Mouse (Mus musculus) right cerebral cortex, postnatal 10 days (tissue): ENCODE results near the gene Polr3gl.

Source experiments
- DNase-seq, 2 experiments: peaks; one replicate each; pipeline ENCODE4 v3.0.0; 2021; ENCODE audit warnings: low spot score in 2 of 2

The Polr3gl gene

DNA sequence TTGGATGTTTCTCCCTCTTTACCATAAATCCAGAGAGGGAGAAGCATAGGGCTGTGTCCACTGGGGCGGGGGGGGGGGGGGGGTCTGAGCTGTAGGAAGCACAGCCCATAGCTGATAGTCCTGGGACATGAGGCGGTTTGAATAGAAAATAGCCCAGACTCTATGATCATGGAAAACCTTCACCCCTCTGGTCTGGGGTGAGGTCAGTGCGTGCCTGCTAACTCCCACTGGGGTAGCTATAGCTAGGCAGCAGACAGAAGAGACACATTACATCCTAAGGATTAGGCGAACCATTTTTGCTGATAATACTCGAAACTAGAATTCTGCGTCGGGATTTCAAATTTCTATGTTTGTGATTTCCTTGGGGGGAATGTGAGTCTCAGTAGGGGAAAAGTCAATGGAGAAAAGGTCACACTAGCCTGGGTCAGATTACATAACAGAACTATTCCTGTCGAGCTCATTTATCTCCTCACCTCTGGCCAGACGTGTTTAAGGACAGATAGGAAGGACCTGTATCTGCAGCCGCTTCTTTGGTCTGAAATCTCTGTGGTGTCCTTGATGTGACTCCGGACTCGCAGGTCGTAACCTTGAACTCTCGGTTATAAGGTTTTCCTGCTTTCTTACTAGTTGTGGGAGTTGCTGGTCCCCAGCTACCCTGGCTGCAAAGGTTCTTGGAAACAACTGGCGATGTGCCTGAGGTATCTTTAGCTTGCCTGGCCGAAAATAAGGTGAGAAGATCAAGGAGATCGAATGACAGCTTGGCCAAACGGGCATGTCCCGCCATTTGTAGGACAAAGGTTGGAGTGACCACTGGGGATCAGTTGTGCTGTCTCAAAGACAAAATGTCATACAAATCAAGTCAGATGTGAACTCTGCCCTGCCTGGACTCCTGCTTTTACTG is 20.1 kb downstream of the Polr3gl start:
- no peak for DNase-seq

DNA sequence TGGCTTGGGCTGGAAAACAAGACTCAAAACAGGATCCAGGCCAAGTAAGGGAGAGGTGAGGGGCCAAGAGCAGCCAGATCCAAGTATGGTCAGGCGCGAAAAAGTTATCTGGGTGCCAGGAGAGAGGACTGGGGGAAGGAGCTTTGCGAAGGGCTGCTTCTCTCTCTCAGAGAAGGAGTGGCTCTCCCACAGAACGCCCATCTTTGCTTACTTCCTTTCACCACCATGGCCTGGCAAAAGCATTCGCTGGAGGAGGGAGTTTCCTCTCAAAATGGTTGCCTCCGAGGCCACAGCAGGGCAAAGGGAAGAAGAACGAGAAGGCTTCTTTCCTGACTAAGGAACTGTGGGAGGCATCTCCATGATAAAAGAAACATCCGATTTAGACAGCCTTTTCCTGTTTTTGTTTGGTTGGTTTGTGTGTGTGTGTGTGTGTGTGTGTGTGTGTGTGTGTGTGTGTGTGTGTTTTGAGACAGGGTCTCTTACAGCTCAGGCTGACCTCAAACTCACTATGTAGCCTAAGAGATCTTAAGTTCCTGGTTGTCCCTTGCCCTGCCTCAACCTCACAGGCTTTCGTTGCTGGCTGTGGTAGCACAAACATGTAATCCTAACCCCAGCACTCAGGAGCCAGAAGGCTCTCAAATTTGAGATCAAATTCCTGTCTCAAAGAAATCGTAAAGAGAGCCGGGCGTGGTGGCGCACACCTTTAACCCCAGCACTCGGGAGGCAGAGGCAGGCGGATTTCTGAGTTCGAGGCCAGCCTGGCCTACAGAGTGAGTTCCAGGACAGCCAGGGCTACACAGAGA is 21.9 kb downstream of the Polr3gl start:
- no peak for DNase-seq

DNA sequence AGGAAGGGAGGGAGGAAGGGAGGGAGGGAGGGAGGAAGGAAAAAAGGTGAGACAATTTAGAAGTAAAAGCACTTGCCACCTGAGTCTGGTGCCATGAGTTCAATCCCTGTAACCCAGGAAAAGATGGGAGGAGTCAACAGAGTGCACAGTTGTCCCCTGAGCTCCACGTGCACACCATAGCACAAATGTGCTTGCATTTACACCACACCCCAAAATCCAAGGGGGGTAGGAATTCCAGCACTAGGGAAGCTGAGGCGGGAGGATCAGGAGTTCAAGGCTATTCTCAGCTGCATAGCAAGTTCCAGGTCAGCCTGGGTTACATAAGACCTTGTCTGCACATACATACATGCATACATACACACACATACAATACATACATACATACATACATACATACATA is 22.6 kb downstream of the Polr3gl start:
- no peak for DNase-seq

DNA sequence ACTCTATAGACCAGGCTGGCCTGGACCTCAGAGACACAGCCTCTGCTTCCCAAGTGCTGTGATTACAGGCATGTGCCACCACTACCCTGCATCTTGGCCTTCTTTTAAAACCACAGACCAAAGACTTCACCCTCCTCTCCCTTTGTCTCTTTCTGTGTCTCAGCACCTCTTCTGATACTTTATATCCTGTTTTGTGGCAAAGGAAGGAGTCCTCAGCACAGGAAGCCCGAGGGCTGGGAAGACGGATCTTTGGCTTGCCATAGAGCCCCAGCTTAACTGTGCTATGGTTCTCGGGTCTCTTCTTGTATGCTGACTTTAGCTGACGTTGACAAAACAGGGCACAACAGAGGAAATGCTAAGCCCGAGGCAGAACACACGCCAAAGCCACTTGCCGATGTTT is 23.3 kb downstream of the Polr3gl start:
- DNase-seq = no peak

DNA sequence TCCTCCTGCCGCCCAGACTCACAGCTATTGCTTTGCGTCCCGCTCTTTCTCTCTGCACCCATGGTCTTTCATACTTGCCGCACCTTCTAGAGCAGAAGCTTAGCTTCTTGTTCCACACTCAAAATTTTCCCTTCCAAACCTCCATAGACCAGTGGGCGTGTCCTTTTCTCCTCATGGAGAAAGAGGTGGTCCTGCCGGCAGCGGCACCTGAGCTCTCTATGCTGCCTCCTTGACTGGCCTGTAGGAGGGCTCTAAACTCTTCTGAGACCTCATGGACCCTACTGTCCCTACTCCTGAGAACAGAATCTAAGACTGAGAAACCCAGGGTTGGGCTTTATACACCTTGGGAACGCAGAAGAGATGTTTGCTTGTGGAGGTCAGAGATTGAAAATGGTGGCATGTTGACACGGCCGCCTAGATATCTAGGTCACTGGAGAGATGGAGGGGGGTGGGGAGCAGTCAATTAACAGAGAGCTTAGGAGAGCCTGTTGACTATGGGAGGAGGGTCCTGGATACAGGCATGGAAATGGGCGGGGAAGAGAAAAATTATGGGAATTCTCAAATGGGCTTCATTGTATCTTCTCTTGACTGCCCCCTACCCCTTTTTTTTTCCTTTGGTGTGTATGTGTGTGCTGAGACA is 23.9 kb downstream of the Polr3gl start:
- DNase-seq = no peak

DNA sequence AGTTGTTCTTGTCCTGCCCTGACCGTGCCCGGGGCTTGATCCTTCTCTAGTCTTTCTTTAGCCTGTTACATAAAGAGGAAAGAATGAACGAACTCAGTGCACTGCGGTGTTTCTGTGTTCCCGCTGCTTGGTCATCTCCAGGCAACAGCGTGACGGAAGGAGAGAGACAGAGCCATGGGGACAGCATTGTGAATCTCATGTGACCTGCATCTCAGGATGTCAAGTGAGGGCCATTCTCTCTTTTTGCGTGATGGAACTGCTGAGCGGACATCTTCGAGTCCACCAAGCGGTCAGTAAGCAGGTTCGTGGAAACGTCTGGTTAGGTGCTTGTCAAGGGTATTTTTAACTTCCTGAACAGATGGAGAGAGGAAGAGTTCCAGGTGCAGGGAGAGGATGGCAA is 24.5 kb downstream of the Polr3gl start:
- DNase-seq = no peak

DNA sequence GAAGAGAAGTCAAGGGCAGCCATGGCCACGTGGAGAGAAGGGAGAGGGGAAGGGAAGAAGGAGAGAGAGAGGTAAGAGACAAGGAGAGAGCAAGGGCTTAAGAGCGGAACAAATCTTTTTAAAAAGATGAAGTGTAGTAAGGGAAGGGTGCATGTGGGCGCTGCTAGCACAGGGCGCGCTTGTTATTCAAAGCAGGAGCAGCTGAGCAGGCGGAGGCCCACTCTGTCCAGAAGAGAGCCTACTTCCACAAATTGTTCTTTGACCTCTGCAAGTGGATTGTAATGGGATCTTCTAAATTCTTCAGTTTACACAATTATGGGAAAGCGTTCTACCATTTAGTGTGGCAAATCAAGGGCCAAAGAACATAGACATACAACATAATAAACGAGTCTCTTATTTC is 25.4 kb downstream of the Polr3gl start:
- DNase-seq = no peak

DNA sequence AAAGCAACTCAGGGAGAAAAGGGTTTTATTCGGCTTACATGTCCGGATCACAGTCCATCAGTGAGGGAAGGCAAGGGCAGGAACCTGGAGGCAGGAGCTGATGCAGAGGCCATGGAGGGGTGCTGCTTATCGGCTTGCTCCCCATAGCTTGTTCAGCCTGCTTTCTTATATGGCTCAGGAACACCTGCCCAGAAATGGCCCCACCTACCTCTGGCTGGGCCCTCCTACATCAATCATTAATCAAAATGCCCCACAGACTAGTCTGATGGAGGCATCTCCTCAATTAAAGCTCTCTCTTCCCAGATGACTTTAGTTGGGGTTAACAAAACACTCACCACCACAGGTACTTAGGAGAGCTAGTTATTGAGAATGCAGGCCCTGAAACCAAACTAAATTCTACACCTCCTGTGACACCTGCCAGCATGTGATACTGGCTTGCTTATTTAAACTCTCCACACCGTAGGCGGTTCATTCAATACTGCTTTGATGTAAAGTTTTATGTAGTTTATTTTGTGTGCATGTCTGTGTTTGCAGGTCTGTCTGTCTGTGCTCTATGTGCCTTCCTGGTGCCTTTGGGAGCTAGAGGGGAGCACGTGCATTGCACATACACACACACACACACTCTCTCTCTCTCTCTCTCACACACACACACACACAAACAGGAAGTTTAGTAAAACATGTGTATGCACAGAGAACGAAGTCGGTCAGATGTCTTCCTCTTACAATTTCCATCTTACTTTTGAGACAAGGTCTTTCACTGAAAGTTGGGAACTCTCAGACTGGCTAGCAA is 27.1 kb downstream of the Polr3gl start:
- DNase-seq = no peak

DNA sequence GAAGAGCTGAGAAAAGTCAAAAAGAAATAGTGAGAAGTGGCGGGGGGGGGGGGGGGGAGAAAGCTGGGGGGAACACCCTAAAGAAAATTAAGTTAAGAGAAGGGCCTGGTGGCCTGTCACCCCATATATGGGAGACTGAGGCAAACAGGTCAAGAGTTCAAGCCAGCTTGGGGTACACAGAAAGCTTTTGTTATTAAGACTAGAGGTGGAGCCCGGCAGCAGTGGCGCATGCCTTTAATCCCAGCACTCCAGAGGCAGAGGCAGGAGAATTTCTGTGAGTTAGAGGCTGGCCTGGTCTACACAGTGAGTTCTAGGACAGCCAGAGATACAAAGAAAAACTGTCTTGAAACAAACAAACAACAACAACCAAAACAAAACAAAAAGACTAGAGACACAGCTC is 28.9 kb downstream of the Polr3gl start:
- DNase-seq = no peak

DNA sequence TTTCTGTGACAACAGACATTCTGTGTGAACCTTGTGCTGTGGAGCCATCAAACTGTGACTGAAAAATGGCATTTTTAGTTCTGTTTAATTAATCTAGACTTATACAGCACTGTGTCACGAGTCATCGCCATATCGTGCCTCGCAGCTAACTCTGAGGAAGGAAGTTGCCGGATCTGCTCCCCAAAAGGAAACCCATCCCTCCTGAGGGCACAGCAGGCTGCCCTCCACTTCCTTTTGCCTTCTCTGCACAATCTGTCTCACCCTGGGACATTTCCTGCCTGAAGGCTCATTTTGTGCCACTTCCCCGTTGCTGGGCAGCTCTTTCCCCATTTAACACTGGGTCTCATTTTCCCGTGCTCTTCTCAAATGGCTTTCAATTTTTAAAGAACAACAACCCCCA is 29.3 kb downstream of the Polr3gl start:
- DNase-seq = no peak

DNA sequence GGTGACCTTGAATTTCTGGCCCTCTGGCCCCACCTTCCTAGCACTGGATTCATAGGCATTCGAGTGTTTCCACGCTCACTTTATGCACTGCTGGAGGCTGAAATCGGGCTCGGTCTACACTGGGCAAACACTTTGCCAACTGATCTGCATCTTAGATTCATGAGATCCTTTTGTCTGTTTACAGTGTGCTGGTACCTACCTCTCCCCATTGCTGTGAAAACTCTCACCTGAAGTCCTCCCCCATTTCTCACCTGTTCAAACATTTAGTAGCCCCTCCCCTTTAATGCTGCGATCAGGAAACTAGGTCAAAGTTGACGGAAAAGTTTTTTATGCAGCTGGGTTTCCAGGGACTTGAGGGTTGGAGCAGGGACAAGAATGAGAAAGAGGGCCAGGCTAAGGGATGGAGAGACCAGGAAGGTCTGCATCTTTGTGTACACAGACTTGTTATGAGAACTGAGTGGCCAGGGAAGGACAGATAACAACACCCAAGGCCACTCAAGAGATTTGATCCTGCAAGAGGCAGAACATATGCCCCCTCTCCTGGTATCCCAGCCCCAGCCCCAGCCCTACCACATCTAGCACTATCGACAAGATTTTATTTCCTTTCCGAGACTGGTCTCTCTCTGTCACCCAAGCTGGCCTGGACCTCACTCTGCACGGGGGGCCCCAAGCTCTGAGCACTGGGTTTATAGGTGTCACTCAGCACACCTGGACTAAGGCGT is 29.9 kb downstream of the Polr3gl start:
- DNase-seq = no peak

DNA sequence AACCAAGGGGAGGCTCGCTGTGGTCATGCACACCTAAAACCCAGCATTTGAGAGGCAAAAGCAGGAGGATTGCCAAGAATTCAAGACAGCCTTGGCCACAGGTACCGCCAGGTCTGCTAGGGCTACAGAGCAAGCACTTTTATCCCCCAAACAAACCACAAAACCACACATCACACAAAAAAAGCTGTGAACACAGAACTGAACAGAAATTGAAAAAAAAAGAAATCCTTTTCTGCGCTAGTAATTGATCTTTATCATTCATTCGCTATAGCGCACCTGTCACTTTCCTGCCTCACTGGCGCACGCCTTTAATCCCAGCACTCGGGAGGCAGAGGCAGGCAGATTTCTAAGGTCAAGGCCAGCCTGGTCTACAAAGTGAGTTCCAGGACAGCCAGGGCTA is 30.7 kb downstream of the Polr3gl start:
- no peak for DNase-seq

DNA sequence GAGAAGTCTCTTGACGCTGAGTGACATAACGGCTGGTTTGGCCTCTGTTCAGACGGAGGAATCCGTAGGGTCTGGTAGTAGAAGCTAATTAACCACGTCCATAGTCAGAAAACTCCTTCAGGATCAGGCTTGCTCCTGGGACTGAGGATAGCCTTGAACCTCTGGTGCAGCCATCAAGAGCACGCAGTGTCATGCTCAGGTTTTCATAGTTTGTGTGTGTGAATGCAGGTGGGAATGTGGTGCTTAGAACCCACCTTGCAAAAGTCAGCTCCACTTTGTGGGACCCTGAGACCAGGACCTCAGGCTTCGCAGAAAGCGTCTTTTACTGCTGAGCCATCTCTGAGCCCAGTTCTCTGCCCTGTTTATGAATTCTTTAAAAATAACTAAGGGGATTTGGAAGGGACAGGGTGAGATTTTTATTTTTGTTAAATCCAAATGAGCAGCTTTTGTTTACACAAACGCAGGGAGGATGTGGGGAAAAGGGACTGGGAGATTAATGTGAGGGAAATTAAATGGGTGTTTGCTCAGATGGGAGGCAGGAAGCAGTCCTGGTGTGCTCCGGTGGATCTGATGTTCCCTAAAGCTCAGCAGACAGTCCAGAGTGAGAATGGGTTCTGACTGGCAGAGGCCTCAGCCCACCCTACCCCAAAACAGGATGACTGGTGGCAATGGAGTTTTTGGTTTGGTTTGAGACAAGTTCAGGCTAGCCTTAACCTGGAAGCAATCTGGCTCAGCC is 31.9 kb downstream of the Polr3gl start:
- DNase-seq = no peak

DNA sequence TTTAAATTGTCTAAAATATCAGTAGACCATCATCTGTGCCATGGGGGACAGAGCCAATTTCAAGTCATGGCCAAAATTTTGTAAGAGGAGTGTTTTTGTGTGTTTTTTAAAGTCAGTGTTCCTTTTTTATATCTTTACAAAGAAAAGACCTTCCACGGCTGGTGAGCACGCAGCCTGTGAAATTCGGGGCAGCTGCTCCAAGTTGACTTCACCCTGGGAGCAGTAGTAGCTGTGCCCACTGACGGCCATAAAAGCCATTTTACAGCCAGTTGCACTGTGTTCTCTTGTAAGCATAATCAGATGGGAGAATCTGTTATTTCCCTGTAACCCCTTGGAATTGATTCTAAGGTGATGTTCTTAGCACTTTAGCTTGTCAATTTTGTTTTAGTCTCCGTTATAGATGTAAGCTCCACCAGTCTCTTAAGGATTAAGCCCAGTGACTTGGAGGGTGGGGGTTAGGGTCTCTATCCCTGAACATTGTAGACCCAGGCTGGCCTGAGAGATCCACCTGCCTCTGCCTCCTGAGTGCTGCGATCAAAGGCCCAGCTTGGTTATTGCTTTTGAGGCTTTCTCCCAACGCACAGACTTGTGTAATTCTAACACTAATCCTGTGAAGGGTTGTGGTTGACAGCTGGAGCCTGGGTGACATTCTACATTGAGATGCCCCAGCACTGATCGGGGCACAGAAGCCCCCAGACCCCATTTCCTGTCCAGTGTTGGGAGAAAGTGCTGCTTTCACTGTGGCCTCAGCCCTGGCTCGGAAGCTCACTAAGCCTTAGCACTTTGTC is 32.9 kb downstream of the Polr3gl start:
- no peak for DNase-seq

DNA sequence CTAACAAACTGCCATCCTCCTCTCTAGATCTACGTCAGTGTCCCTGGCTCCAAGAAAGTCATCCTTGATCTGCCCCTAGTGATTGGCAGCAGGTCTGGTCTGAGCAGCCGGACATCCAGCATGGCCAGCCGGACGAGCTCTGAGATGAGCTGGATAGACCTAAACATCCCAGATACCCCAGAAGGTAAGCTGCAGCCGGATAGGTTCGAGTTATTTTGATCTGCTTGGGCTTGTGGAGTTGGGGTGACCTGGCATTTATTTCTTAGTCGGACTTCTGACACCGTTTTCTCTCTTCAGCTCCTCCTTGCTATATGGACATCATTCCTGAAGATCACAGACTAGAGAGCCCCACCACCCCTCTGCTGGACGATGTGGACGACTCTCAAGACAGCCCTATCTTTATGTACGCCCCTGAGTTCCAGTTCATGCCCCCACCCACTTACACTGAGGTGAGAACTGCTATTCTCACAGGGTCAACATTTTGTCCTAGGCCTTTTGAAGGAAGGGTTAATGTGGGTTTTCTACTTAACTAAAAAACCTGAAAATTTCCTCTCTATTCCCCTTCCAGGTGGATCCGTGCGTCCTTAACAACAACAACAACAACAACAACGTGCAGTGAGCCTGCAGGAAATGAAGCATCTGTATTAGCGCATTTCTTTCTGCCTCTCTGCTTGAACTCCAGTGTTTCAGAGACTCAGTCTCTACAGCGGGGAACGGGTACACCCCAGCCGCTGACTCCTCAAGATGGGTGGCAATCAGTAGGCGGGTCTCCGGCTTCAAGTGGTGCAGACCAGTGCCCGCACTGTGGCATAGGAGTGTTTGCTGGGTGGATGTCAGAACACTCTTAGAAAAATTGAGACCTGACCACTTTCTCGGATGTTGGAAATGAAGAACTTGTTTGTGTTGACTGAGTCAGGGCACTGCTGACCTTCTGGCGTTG is 33.8 kb downstream of the Polr3gl start:
- DNase-seq = no peak

DNA sequence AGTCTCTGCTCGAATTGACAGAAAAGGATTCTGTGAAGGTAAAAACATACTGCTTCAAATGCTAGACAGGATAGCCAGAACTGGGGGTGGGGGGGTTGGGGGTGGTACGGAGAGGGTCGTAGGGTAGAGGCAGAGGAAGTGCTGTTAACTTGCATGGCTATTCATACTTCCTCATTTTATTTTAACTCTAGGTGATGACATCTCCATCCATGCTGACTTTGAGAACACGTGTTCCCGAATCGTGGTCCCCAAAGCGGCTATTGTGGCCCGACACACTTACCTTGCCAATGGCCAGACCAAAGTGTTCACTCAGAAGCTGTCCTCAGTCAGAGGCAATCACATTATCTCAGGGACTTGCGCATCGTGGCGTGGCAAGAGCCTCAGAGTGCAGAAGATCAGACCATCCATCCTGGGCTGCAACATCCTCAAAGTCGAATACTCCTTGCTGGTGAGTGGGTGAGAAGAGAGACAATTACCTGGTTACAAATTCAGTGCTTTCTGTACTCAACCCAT is 34.5 kb downstream of the Polr3gl start:
- no peak for DNase-seq

DNA sequence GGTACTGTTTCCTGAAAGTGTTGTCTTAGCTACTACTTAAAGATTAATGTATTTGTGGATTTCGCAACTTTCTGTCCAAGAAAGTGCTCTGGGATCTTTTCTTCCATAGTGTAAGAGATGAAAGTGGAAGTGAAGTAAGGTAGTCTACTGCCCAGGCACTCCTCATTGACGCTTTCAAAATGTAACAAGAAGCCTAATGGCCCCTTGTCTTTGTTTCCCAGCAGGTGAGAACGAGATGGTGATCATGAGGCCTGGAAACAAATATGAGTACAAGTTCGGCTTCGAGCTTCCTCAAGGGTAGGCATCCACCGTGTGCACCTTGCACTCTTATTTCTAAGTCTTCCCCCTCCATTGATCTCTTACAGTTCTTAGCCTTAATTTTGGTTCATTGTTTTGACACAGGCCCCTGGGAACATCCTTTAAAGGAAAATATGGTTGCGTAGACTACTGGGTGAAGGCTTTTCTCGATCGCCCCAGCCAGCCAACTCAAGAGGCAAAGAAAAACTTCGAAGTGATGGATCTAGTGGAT is 35.2 kb downstream of the Polr3gl start:
- no peak for DNase-seq

DNA sequence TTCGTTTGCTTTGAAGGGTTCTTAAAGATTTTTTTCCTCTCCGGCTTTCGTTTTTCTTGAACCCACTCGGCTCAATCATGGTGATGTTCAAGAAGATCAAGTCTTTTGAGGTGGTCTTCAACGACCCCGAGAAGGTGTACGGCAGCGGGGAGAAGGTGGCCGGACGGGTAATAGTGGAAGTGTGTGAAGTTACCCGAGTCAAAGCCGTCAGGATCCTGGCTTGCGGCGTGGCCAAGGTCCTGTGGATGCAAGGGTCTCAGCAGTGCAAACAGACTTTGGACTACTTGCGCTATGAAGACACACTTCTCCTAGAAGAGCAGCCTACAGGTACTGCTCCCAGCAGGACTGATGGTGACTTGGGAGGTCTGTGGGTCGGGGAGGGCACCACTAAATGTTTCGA is 35.8 kb downstream of the Polr3gl start:
- DNase-seq = no peak
